In the genomic region with DNA sequence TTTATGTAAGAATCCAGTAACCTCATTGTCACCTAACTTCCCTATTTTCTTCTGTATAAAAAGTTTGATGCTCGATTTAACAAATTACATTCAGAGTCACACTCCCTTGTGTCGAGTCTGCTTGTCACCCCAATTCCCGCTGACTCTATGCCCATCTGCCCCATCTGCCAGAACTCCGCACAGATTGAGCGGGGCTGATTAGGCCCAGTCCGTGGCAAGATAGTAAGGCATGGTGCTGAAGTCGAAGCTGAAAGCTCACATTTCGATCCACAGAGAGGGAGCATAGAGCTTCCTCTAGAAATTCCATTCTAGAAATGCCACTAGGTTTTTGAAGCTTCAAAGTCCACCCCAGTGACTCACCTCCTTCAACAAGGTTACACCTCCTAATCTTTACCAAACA, we compare ENCODE assay signal across 12 mouse cellular contexts.
"Had no signal": no experiment of that assay in that cellular context is flagged by ENCODE, and none has a peak within 500 bp of the region (broad histone marks: within the 10 kb centered on the region; RNA-seq: fewer than 3 reads in every experiment).

No protein-coding gene starts in this region.

- DNase-seq: retina, postnatal 1 day; right cerebral cortex, adult 18-20 months; right cerebral cortex, postnatal 14 days; right cerebral cortex, postnatal 25 days; right cerebral cortex, postnatal 4 days; spleen, adult 18-20 months; thymus, adult 18-20 months; thymus, adult 2 months; thymus, postnatal 14 days; thymus, postnatal 25 days; thymus, postnatal 36 days; thymus, postnatal 4 days had no signal
